Mouse (Mus musculus) kidney, postnatal 25 days (tissue): Measurements from ENCODE around the gene Alk.

Experiments
- DNase-seq, 2 experiments: peaks; one replicate each; pipeline ENCODE4 v3.0.0; 2021; ENCODE audit warnings: mixed read lengths in 2 of 2

The Alk gene

DNA sequence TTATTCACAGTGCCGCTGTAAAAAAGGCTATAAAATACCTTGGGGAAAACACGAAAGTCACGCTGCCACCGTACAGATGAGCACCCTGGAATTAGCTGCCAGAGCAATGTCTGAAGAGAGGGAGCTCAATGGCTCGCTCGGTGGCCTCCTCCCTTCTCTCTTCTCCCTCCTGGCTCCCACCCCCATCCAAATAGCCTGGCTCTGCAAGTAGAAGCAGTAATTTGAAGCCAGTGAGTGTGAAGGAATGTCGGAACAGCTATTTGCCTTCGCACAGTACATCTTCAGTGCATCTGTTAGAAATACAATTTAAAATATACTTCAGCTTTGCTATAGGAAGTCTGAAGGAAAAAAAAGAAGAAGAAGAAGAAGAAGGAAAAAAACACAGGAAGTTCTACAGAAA, 208.5 kb downstream of the Alk start:
- no peak for DNase-seq

DNA sequence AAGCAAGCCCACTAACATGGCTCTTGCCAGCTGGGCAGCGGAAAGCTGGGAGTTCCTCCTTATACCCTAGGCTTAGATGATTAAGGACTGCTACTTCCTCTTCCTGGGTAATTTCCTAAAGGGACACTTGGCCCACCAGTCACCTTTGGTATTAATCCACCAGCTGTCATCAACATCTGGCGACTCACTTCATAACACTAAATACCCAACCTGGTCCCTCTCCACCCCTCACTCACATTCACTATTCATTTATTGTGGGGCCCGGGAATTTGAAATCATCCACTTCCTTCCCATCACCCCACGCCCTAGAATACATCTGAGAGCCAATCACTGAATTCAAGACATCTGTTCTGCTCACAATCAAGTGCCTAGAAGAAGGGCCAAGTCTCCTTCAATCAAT, 235.4 kb downstream of the Alk start:
- no peak for DNase-seq

DNA sequence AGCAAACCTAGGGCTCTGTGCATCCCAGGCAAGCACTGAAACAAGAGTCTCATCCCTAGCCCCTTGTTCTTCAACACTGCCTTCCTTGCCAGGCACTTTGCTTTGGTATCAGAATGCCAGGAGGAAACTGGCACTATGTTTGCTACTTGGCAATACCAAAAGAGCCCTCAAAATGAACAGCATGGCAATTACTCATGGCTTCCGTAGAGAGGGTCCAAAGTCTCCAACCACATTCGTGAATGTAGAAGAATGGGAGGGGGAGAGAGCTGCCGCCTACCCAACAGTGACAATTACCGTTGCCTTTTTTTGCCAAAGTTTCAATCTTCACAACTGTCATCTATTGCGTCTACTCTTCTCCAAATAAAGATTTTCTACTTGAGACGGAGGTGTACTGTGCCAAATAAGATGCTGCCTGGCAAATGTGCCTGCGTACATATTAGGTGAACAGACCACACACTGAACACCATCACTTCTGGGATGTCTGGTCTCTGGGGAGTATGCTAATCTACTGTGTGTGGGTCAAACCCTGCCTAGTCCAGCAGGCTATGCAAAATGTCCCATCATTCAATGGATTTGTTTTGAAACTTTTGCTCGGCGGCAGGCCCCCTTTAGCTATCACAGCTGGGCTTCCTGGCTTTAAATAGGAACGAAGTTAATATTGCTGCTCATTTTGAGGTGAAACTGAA, 241.5 kb downstream of the Alk start:
- no peak for DNase-seq

DNA sequence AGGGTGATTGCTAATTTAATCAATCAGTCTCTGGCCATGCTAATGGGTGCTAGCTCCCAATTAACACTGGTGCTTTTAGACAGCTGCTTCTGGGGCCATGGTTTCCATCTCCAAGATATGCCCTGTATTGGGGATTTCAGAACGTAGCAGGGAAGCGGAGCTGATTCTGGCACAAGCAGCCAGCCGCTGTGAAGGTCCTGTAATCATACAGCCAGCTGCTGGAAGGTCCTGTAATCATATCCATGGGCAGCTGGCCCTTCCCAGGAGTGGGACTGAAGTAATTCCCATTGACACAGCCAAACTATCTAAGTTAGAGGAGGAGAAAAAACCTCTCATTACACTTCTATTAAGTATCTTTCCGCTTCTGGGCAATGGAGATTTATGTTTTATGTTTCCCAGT, 242.5 kb downstream of the Alk start:
- no peak for DNase-seq

DNA sequence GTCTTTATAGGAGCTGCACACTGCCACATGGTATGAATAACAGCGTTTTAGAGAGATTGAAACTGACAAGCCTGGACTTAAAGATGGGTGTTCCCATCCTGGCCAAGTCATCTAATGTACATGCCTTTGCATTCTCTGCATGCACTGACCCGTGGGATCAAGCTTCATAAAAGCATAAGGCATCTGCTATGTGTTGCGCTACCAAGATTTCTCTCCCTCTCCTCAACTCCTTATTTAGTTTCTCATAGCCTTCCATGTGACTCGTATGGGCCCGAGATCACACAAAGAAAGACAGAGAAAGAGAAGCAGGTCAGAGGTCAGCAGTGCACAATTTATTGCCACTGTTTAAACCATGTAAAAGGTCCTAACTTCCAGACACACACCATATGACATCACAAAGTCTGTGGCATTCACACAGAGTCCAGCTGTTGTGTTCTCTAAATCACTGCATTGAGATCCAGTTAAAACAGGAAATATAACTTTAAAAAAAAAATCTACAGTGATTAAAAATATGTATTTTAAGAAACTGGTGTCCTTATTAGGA, 247.6 kb downstream of the Alk start:
- DNase-seq = no peak

DNA sequence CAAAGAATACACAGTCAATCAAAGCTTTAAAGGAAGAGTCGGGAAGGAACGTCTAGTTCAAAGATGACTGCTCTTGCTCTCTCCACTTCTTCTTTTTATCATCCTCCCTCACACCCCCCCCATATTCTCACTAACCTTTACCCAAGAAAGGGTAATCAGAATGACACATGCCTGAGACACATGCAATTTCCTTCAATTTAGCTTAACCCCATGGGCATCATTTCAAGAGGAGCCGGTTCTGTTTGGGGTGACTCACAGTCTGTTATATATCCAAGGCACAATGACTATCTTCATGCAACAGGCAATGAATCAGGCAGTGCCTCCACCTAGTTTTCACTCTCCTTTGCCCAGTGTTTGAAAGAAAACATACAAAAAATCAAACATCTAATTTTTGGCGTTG, 265.0 kb downstream of the Alk start:
- no peak for DNase-seq

DNA sequence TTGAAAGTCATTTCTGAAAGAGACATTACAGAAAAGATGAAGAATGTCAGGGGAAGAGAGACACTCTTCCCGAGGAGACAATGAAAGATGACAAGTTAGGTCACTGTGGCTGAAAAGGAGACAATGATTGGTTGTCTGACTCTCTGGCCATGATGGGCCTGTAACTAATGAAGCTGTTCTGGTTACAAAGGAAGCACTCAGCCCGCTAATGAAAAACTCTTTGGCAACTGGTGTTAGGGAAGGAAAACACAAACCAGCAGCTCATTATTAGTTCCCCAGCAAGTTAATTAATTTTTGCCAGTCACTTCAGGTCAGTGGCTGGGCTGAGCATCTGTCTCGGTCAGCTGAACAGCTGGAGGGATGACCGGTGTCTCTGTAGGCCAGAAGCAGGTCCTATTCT, 271.5 kb downstream of the Alk start:
- no peak for DNase-seq

DNA sequence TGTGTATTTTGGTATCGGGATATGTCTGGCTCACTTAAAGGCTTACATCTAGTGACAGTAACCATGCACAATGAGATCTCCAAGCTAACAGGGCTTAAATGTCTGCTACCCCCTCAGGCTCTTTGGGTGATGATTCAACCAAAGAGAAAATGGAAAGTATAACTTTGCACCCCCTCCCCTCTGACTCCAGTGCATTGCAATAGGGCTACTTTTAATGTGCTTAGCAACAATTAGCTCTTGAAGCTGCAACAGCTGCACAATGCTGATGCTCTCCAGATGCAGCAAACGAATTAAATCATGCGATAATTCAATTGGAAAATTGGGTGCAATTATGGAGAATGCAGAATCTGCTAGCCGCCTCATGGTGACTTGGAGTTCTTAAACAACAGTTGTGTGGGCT, 278.5 kb downstream of the Alk start:
- DNase-seq = no peak

DNA sequence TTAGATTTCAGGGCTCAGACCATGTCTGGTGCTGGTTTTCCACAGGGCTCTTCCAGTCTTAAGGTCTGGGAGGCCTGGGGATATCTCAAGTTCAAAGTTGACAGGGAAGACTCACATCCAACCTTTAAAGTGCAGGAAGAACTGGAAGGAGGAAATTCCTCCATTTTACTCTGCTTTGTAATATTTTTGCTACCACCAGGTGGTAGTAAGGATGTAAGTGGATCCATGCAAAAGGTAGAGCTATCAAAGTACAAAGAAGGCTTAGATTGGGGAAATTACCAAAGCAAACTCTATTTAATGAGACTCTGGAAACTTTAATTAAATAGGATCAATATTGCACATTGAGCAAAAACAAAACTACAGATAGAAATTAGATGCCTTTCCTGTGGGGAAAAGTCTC, 284.9 kb downstream of the Alk start:
- DNase-seq = no peak

DNA sequence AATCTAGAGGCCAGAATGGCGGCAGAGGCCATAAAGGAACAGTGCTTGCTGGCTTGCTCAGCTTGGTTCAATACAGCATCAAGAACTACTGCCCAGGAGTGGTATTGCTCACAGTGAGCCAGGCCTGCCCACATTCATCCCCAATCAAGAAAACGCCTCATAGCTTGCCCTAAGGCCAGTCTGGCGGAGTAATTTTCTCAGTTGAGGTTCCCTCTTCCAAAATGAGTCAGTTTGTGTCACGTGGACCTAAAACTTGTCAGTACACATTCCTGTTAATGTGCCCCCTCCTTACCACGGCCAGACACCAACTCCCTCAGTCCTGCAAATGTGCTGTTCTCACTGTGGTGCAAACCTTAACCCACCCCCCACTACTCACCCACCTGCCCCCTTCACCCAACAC, 304.8 kb downstream of the Alk start:
- no peak for DNase-seq

DNA sequence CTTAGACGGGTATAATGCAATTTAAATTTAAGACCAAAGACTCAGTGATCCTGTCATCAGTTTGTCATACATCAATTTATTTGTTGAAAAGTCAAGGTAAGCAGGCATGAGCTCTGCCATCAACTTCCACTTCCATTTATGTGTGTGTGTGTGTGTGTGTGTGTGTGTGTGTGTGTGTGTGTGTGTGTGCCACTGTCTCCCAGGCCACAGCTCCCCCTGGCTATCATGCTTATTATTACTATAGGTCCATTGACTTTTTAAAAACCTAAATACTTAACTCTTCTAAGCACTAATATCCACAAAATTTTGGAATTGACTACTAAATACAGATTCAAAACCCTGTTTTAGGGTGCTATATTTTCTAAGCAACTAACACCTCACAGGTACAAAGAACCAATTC, 308.1 kb downstream of the Alk start:
- DNase-seq = no peak

DNA sequence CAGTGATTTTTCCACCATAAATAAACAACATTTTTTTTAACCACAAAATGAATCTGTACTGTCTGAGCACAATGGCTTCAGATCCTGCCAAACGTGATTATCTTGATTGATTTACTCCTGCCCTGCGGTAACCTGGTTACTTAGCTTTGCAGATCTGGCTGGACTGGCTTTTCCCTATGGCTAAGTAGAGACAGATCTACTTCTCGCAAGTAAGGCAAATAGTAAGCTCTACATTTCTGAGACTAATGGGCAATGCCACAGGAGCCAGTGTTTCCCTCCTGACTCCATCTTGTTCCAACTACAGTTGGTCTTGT, 311.2 kb downstream of the Alk start:
- no peak for DNase-seq

DNA sequence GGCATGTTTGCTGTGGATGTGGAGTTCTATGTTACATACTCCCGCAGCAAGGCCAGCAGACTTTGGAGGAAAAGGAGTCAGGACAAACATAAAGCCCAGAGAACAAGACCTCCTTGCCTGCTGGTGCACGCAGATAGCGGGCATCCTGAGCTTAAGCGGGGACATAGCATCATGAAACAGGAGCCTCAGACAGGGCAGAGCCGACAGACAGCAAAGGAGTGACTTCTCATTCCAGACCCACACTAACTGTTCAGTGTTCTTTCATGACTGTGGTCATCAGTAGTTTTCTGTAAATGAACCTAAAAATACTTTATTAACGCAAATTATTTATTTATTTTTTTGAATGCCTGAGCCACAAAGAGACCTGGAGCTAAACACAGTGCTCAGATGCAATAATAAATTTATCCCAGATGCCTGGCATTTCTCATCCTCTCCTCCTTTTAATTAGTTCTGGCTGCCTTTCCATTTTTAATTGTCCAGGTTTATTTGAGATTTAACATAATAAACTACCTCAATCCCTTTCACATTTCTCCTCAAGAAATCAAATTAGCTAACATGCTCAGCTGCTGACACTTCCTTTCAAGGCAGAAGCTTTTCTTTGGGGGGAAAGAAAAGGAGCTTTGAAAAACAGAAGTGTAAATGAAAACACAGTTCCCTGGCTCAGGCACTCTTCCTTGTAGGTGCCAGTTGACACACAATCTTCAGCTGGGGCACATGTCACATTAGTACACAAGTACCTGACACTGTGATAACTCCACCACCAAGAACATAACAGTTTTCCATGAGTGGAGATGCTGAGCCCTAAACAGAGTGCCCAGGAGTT, 311.8 kb downstream of the Alk start:
- DNase-seq = no peak

DNA sequence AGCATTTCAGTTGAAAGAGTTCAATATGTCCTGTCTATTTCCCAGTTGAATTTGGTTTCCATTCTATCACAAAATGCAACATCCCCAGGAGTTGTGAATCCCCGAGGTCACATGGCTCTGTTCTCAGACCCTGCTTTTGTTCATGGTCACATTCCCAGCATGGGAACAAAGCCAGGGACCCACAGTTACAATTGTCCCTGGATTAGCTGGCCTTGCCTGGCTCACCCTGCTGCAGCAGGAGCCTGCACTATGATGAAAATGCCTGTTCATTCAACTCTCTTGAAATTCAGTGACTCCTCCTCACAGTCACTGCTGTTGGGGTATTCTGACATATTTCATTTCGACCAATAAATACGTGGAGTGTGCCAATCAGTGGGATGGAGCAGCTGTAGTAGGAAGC, 318.5 kb downstream of the Alk start:
- DNase-seq = no peak

DNA sequence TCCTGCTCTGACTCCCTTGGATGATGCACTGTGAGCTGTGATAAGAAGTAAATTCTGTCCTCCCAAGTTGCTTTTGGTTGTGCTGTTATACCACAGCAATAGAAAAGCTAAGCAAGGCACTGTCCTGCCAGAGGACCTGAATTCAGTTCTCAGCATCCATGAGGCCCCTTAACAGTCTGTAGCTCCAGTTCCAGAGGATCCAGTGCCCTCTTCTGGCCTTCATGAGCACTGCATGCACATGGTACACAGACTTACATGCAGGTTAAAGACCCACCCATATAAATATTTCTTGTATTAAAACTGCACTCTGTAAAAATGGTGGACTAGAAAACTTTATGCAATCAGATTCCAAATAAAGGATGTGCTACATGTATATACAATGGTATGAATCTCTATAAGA, 326.1 kb downstream of the Alk start:
- DNase-seq = no peak

DNA sequence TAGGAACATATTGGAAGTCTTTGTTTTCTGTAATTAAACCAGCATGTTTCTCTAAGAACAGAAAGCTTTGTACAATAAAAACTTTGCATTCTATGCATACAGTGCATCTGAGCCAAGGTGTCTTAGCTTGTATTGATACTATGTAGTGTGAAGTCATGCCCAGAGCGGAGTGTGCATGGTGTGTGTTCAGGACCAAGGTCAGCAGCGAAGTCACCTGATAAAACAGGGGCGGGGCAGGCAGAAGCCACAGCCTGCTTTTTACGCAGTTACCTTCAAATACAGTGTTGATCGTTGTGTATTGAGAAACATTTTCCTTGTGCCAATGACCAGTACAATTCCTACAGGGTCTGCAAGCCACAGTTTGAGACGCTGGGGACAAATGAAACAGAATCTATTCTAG, 327.6 kb downstream of the Alk start:
- DNase-seq = no peak

DNA sequence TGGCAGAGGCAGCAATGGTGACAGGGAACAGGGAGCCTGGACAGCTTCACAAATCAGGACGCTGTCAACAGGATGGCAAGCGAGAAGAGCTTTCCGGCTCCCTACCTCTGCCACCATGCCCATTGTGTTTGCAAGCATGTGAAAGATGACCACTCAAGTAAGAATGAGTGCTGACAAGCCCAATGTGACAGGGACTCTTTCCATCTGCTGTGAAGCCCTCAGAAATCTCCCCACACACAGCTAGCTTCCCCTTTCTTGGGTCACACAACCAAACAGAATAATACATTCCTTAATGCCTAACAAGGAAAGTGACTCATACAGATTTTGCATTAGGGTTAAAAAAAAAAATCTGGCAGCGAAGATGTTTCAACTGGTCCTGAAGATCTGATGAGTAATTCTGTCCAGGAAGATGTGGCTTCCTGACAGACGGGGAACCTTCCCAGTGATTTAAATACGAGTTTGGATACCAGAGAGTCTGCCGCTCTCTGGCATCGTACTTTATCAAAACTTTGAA, 329.0 kb downstream of the Alk start:
- no peak for DNase-seq

DNA sequence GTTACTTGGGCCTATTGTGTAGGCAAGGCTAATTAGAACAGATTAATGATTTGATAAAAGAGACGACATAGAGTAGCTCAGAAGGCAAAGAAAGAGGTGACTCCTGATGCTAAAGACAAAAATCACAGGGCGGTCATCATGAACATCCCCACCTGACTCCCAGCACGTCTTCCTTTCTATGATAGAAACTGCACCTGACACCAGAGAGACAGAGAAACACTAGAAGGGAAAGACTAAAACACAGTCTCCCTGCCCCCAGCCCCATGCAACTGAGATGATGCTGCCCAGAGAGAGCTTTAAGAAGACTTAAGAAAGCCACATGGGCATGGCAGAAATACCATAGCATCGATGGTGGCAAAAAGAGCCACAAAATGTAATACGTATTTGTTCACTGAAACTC, 330.2 kb downstream of the Alk start:
- no peak for DNase-seq

DNA sequence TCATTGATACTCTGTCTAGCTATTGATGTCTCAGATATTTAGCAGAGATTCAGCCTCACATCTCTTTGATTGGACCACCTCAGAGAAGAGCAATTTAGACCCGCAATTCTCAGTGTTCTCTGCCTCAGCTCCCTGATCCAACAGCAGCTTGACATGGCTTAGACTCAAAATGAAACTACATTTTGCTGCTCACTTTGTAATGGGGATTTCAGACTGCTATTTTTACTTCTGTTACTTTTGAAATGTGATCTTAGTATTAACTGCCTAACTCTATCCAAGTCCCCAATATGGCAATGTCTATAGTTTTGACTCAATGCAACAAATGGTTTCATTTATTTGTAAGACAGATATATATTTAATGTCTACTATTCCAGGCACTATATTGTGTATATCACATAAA, 332.8 kb downstream of the Alk start:
- DNase-seq = no peak

DNA sequence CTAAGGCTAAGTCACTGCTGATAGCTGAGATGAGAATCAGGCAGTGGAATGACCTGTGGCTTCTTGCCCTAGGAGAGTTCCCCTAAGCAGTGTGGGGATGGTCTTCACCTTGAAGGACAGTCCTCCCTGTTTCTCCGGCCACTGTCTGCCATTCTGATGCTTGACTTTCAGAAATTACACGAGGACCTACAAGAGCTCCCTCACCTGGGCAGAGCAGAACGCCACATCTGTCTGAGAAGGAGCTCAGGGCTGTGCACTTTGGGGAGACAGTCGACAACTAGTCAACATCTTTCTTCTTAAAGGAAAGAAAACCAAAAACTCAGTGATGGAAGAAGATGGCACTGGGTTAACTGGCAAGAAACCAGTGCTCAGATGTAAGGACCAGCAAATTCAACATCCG, 335.9 kb downstream of the Alk start:
- DNase-seq = no peak

DNA sequence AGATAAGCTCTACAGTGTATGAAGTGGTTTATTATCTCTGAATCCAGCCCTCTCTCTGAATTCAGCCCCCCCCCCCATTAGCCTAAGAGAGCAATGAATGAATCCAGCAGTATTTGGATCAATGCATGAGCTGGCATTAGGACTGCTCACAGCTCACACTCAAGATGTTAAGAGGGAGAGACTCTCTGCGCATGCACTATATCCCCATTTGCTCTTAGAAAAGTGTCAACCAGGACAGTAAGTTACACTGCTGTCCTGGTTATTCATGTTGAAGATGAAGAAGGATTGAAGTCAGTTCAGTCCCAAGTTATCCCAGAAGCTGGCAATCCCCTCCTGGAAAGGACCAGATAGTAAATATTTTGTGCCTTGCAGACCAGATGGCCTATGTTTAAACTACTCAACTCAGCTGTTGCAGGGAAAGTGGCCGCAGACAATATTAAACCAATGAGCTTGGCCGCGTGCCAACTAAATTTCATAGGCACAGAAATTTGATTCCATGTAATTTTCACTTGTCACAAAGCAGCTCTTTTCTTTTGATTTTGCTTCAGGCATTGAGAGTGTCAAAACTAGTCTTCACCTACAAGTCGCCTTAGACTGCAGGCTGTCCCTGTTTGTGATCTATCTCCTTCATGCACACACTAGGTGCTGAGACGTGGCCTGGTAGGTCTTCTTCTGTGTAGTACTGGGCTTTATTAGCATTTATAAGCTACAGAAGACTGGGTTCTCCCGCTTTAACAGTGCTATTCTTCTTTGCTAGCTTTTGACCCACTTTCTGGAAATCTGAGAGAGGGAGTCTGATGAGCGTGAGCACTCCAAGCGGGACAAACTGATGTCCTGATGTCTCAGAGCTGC, 339.0 kb downstream of the Alk start:
- DNase-seq = peak in 1 of 2 experiments; percentile 20

DNA sequence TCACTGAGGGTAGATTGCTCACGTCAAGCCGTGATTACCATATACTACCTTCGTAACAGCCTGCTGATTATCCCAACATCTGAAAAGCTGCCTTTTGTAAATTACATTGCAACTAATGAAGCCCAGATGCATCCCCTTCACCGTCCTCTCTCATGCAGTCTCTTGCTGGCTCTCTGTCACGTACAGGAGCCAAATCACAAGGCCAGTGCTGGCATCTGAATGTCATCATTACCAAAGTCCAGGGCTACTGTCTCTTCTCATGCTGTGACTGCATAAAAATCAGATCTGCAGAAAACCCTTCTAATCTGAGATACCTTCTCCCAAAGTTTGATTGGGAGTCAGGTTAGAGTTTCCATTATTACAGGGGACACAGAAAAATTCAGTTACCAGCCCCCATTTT, 351.0 kb downstream of the Alk start:
- DNase-seq = no peak

DNA sequence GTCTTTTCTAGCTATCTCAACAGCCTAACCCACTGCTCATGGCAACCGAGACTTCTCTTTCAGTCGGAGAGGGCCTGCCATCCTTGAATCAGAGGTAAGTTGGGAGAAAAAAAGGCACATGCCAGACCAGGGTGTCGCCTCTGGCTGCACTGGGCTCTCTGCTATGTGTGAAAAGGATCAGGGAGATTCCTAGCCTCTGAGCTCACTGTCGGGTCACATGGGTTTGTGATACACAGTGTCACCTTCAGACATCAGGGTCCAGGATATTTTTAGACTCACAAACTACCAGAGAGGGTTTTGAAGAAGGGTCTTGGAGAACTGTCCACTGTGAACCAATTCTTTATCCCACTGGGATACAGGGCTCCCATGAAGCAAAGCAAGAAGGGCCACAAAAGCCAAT, 352.9 kb downstream of the Alk start:
- no peak for DNase-seq
